Mouse (Mus musculus) liver (tissue): ENCODE measurements around the gene Sparcl1.

Experiments used
- DNase-seq: peaks from one replicate; pipeline ENCODE4 v3.0.0-alpha.2; 2020; ENCODE audit warnings: mixed read lengths

The Sparcl1 gene

GRCm38 (mm10) chr5:104060429-104060828 lies 53.1 kb downstream of the Sparcl1 start:
- DNase-seq, result no peak

DNA sequence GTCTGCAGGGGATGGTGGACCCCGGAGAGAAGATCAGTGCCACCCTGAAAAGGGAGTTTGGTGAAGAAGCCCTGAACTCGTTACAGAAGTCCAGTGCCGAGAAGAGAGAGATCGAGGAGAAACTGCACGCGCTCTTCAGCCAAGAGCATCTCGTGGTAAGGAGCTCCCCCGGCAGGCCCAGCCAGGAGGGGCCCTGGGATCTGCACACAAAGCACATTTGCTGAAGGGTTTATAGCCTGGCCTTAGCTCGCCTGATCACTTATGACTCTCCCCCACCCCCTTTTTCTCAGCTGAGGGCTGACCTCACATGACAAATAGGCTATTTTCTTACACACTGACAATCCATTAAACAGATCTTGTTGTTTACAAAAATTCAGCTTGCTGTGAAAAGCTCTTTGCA lies 53.9 kb downstream of the Sparcl1 start:
- DNase-seq, result no peak

DNA sequence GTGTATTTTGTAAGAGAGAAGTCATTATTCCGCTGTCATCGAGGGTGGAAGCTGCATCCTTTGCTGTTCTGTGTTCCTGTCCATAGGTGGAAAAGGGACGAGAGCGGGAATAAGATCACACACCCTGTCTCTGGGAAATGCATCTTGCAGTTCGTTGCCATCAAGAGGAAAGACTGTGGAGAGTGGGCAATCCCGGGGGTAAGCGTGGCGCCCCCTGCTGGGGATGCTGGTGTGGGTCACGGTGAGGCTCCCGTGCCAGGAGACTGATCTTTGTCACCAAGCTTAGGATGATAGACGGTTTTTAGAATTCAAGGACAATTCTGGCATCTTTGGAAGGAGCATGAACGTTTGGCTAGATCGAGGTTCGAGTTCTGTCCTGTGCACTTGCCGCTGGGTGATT lies 55.5 kb downstream of the Sparcl1 start:
- peak; percentile 54 for DNase-seq

GRCm38 (mm10) chr5:104056295-104056694 lies 57.2 kb downstream of the Sparcl1 start:
- DNase-seq, result no peak

GRCm38 (mm10) chr5:104055816-104056215 lies 57.7 kb downstream of the Sparcl1 start:
- DNase-seq, result peak; percentile 41

DNA sequence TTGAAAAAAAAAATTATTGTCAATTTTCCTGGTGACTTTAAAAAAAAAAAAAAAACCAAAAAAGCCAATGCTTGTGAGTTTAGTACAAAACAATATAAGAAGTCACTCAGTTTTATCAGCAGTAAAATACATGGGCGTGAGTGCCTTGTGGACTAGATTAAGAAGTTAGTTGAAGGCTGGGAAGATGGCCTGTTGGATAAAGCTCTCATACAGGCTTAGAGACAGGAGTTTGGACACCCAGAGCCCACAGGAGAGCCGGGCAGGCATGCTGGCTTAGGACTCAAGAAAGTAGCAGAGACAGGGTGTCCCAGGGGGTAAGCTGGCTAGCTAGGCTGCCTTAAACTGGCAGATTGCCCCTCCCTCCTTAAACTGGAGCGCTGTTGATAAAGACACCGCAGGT lies 58.6 kb downstream of the Sparcl1 start:
- DNase-seq, result peak; percentile 63

DNA sequence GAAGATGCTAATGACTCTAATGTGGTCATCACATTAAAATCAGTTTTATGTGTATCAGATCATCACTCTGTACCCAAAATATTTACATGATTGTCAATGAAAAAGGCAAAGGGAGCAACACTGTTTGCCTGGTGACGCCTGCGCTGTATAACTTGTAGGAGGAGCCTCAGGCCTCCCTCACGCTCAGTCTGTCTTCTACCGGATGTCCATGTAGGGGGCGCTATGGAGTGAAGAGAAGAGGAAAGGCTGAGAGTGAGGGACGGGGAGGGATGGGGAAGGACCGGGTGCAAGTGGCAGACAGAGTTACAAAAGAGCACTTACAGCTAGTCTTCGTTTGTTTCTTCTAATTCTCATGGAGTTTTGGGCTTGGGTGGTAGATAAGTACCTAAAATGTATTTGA lies 60.6 kb downstream of the Sparcl1 start:
- peak; percentile 81 for DNase-seq

- peak; percentile 30 for DNase-seq
Observed at GRCm38 (mm10) chr5:104048139-104048538, 65.4 kb downstream of the Sparcl1 start.

DNA sequence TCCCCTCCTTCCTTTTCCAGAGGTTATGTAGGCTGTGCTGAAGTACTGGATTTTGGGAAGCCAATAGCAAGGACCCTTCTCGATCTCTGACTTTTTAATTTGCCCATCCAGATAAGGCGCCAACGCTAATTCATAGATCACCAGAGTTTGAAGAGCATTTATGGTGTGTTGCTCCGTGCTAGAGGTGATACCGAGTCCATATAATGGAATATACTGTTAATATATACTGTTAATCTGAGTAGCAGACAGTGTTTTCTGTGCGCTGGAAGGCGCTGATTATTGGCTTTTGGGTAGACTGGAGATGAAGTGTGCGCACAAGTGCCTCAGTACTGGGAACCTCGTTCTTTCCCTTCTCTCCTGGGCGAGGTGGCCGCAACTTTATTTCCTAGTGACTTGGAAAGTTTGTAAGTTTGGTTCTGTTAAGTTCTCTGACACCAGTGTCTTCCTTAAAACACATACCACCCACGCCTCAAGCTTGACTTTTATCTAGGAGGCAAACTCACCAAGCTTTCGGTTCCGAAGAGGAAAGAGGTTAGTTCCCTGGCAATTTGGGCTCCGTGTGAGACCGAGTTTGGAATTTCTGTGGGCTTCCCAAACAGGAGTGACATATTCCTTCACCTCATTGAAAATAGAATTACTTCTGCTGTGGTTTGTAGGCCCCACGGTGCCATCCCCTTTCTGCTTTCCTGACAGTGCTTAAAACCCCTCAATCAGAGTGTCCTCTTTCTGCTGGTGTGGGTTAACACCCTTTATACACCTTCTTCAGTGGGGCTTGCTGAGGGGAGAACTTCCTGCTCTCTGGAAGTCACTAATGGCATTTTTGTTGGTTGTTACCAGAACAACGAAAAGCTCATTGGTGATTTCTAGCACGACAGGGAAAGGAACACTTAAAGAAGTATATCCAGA lies 66.1 kb downstream of the Sparcl1 start:
- peak; percentile 36 for DNase-seq

DNA sequence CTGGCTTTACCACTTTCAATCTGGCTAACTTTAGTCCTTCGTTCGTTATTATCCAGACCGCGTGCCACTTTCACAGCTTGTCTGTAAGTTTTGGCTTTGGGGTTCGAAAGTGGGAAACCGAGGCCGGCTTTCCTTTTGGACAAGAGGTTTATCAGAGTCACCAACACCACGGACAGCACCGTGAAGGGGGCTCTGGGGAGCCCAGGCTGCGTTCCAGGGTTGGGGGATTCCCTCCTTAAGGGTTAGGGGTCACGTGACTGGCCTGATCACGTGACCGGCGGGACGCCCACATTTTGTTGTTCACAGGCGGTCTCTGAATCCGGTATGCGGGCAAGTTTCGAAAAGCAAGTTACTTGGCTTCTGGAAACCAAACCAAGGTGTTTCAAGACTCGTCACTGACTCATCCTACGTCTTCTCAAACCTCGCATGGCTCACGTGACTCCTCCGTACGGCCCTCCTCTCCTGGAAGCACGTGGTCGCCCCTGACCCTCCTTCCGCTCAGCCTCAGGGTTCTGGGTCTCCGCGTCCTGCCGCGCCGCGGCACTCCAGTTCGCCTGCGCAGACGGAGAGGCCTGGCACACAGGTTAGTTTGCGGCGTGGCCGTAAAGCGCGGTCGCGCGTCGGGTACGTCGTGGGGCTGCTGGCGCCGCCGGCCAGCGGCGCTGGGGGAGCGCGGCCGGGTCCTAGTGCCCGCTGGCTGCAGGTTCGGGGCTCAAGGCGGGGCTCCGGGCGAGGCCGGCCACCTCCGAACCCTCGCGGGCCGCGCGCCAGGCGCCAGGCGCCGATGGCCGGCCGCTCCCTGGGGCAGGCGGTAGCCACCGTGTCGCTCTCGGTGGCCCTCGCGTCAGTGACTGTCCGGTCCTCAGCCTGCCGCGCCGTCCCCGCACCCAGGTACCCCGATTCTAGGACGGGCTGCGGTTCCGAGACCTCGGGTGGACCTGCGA lies 67.0 kb downstream of the Sparcl1 start, which contains the start of gene Nudt9:
Gene Nudt9, plus strand, starts transcription at position 51 of the 944 bp plus-strand sequence.
- DNase-seq, result peak; percentile 96

DNA sequence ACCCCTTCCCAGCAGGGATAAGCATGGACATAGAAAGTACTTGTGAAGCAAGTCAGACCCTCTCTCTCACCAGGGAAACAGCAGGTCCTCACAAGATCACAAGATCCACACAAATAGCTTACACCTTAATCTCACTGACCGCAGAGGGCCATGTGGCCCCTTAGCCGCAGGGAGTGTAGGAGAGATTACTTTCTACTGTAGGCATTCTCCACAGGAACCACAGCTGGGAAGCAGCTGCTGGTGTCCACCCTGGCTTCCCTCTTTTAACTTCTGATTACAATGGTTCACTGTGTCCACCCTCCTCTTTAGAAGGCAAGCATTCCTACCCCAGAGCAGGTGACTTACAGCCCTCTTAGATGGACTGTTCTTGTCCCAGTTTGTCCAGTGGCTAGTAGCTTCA lies 69.8 kb downstream of the Sparcl1 start:
- DNase-seq, result peak; percentile 57

- DNase-seq, result no peak
Observed at GRCm38 (mm10) chr5:104042906-104043305, 70.6 kb downstream of the Sparcl1 start.

DNA sequence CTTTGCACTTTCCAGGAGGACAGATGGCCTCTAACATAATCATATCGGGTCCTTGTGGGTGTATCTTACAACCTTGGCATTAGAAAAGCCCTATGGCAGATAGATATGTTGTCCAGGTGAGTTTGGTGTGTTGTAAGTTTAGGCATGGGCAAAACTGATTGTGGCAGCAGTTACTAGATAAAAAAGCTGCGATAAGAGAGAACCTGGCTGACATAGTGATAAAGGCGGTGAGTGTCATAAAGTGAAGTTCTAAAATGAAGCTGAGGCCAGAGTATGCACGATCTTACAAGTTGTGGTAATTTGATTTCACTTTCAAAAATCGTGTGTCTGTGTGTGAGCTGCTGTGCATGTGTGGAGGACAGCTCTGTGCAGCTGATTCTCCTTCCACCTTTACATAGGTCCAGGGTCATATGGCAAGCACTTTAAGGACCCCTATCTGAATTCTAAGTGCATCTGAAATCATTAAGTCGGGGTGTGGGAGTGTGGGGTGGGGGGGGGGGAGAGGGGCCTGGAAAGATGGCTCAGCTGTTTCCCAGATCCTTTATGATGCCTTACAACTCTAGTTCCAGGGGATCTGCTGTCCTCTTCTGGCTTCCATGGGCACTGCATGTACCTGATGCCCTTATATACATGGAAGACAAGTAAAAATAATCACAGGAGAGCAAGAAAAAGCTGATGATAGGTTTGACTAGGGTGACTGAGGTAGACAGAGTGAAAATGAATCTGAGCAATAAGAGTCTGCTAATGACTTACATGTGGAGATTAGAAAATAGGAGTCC lies 74.2 kb downstream of the Sparcl1 start:
- peak; percentile 33 for DNase-seq

DNA sequence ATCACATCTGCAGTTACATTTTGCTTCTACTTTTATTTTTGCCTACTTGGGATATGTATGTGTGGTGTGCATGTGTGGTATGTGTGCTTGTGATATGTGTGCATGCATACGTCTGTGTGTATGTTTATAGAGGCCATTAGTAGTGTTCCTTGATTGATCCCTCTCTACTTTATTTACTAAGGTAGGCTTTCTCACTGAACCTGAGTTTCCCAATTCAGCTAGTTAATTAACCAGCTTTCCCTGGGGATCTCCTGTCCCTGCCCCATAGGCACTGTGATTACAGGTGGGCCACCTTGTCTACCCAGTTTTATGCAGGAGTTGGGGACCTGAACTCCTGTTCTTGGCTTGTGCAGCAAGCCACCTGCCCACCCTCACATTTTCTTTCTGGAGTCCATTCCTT lies 76.8 kb downstream of the Sparcl1 start:
- DNase-seq, result no peak

- DNase-seq, result no peak
Observed at GRCm38 (mm10) chr5:104035824-104036223, 77.7 kb downstream of the Sparcl1 start.

GRCm38 (mm10) chr5:104035066-104035465 lies 78.5 kb downstream of the Sparcl1 start:
- no peak for DNase-seq

DNA sequence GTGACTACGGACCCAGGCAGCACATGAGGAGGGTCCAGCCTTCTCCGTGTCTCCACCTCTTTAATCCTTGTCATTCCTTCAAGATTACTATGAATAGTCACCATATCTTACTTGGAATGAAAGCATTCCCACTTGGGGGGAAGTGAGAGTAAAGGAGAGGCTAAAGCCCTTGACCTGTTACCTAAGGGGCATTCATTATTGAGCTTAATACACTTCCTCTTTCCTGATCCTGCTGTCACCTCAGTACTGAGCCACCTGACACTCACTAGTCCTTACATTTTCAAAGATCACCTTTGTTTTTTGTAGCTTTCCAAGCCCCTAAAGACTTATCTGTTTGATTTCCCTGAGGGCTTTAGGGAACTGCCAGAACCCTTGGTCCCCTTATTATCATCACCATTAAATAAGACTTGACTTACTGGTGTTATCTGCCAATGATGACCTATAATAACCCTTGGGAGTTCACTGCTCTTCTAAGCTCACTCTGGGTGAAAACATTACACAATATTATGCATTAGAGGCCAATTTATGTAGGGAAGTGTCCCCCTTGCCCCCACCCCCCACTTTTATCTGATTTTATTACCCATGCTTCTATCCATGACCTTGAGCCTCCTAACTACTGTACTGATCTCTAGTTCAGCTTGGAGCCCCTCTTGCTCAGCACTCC lies 81.0 kb downstream of the Sparcl1 start:
- DNase-seq, result no peak
